Mouse (Mus musculus) urinary bladder, adult 2 months (tissue): Measurements from ENCODE around the gene Trub2. TPM values are rescaled to one million over a fixed set of nuclear protein-coding genes. Genes with fewer than 3 reads are reported as not detected.

Experiments
- DNase-seq: peaks from one replicate; pipeline ENCODE4 v3.0.0; 2022; ENCODE audit warnings: low spot score
- polyA plus RNA-seq: library from polyadenylated mRNA; depleted of rRNA; stranded (reverse); fragments of >200 nt; gene quantifications from 2 replicates; pipeline ENCODE4 v1.2.3, GENCODE M21; 2012

The Trub2 gene
- polyA plus RNA-seq, 1 experiment = 26.1 TPM

- no peak for DNase-seq
Measured at GRCm38 (mm10) chr2:29773323-29773722, 15.0 kb downstream of the Trub2 start.

GRCm38 (mm10) chr2:29771611-29772461 lies 16.5 kb downstream of the Trub2 start:
- no peak for DNase-seq

GRCm38 (mm10) chr2:29770162-29770561 lies 18.1 kb downstream of the Trub2 start:
- DNase-seq = no peak

- no peak for DNase-seq
Measured at GRCm38 (mm10) chr2:29768901-29769300, 19.4 kb downstream of the Trub2 start.

- DNase-seq = peak; percentile 43
Measured at GRCm38 (mm10) chr2:29767976-29768709, 20.2 kb downstream of the Trub2 start.

GRCm38 (mm10) chr2:29764831-29765230 lies 23.5 kb downstream of the Trub2 start:
- peak; percentile 48 for DNase-seq

GRCm38 (mm10) chr2:29755693-29756092 lies 32.6 kb downstream of the Trub2 start:
- no peak for DNase-seq

- DNase-seq = no peak
Measured at GRCm38 (mm10) chr2:29752397-29752796, 35.9 kb downstream of the Trub2 start.

GRCm38 (mm10) chr2:29751497-29751896 lies 36.8 kb downstream of the Trub2 start, which contains the start of gene Gm13420:
Gene Gm13420 (minus strand): TSS chr2:29751685.
- DNase-seq = no peak

- no peak for DNase-seq
Measured at GRCm38 (mm10) chr2:29748499-29748898, 39.8 kb downstream of the Trub2 start.

- no peak for DNase-seq
Measured at GRCm38 (mm10) chr2:29747852-29748251, 40.5 kb downstream of the Trub2 start.

- DNase-seq = no peak
Measured at GRCm38 (mm10) chr2:29747188-29747782, 41.0 kb downstream of the Trub2 start.

- DNase-seq = no peak
Measured at GRCm38 (mm10) chr2:29744256-29744655, 44.0 kb downstream of the Trub2 start.

- no peak for DNase-seq
Measured at GRCm38 (mm10) chr2:29741207-29741606, 47.1 kb downstream of the Trub2 start.

GRCm38 (mm10) chr2:29739368-29739767 lies 48.9 kb downstream of the Trub2 start:
- DNase-seq = no peak

- no peak for DNase-seq
Measured at GRCm38 (mm10) chr2:29738799-29739198, 49.5 kb downstream of the Trub2 start.

GRCm38 (mm10) chr2:29737209-29737925 lies 50.9 kb downstream of the Trub2 start:
- no peak for DNase-seq

GRCm38 (mm10) chr2:29735708-29736107 lies 52.6 kb downstream of the Trub2 start:
- DNase-seq = no peak

GRCm38 (mm10) chr2:29733348-29733747 lies 55.0 kb downstream of the Trub2 start:
- DNase-seq = no peak

GRCm38 (mm10) chr2:29732559-29732958 lies 55.7 kb downstream of the Trub2 start:
- DNase-seq = no peak

- DNase-seq = no peak
Measured at GRCm38 (mm10) chr2:29731545-29731944, 56.8 kb downstream of the Trub2 start.

- no peak for DNase-seq
Measured at GRCm38 (mm10) chr2:29729500-29729899, 58.8 kb downstream of the Trub2 start.
